ENCODE assay signal across 19 mouse cellular contexts in genomic region chr2:28241520-28242221, GRCm38 (mm10). TPM values are rescaled to one million over a fixed set of nuclear protein-coding genes. Genes with fewer than 3 reads are reported as not detected.
A peak's percentile ranks its signal among the peaks of the same experiment; 100 is the strongest.
DNase-seq lines count a peak whose midpoint lies in the region; ATAC-seq lines count a peak whose summit lies in the region.
"Had no signal": no experiment of that assay in that cellular context is flagged by ENCODE, and none has a peak within 500 bp of the region (broad histone marks: within the 10 kb centered on the region; RNA-seq: fewer than 3 reads in every experiment).

No protein-coding gene starts in this region.

- H3K9me3 ChIP-seq in embryonic facial prominence, embryonic 14.5 days (ENCODE audit: control insufficient read depth, low read length): peaks cover 4% of the 10 kb centered on the region; the same call in 1 of the 2 replicates
- no peaks in the 10 kb centered on the region for H3K9me3 ChIP-seq in embryonic facial prominence, embryonic 10.5 days
- H3K9me3 ChIP-seq: embryonic facial prominence, embryonic 15.5 days; liver, embryonic 12.5 days; lung, embryonic 15.5 days had no signal

- no peak for DNase-seq in embryonic facial prominence, embryonic 14.5 days (ENCODE audit: low spot score)
- DNase-seq in embryonic facial prominence, embryonic 10.5 days (ENCODE audit: low spot score): no peak
- DNase-seq in kidney, postnatal 14 days: peak; percentile 11
- no peak for DNase-seq in kidney, adult 11 months
- DNase-seq in R1 (ENCODE audit: low read depth, low spot score): peak; percentile 7
- DNase-seq in mesoderm, embryonic 11.5 days (ENCODE audit: low read depth, low spot score): peak; percentile 21
- DNase-seq in right cerebral cortex, adult 2 months (ENCODE audit: low spot score in 2 of 2): no peak
- DNase-seq: heart, postnatal 4 days; spleen, adult 18-20 months; thymus, postnatal 14 days had no signal

- H3K27me3 ChIP-seq in embryonic facial prominence, embryonic 14.5 days (replicated peaks; ENCODE audit: control insufficient read depth, insufficient read depth, low read length): no peaks in the 10 kb centered on the region
- H3K27me3 ChIP-seq in embryonic facial prominence, embryonic 10.5 days (replicated peaks; ENCODE audit: low read depth, poor library complexity, severe bottlenecking): no peaks in the 10 kb centered on the region
- H3K27me3 ChIP-seq: embryonic facial prominence, embryonic 15.5 days; lung, embryonic 15.5 days; Patski had no signal

- WGBS in embryonic facial prominence, embryonic 14.5 days: 66% methylated on average over 17 of the region's 17 CpGs
- WGBS in embryonic facial prominence, embryonic 10.5 days: 80% methylated on average over 17 of the region's 17 CpGs

- H3K4me1 ChIP-seq in embryonic facial prominence, embryonic 14.5 days (ENCODE audit: control insufficient read depth, insufficient read depth, low read length): 0 out of 2 replicates have a peak, but pooled peaks cover 3% of the 10 kb centered on the region
- peaks cover 12% of the 10 kb centered on the region; the same call in 1 of the 2 replicates for H3K4me1 ChIP-seq in embryonic facial prominence, embryonic 10.5 days
- H3K4me1 ChIP-seq: liver, embryonic 12.5 days; lung, embryonic 15.5 days had no signal

- H3K4me2 ChIP-seq in embryonic facial prominence, embryonic 14.5 days (ENCODE audit: low read depth, low read length): no peak overlapping the region
- H3K4me2 ChIP-seq: embryonic facial prominence, embryonic 15.5 days; heart, embryonic 12.5 days; liver, embryonic 12.5 days; lung, embryonic 15.5 days had no signal

- H3K4me3 ChIP-seq in embryonic facial prominence, embryonic 14.5 days (ENCODE audit: low read depth, low read length): no peak overlapping the region
- H3K4me3 ChIP-seq in embryonic facial prominence, embryonic 10.5 days: no peak overlapping the region
- H3K4me3 ChIP-seq: embryonic facial prominence, embryonic 15.5 days; heart, embryonic 12.5 days; liver, embryonic 12.5 days; lung, embryonic 15.5 days; myocyte had no signal

- no peaks in the 10 kb centered on the region for H3K36me3 ChIP-seq in embryonic facial prominence, embryonic 14.5 days (ENCODE audit: control insufficient read depth, insufficient read depth, low read length)
- no peaks in the 10 kb centered on the region for H3K36me3 ChIP-seq in embryonic facial prominence, embryonic 10.5 days (replicated peaks)
- H3K36me3 ChIP-seq: embryonic facial prominence, embryonic 15.5 days; heart, embryonic 12.5 days; liver, embryonic 12.5 days; lung, embryonic 15.5 days had no signal

- no peak overlapping the region for H3K9ac ChIP-seq in embryonic facial prominence, embryonic 14.5 days (ENCODE audit: low read depth, low read length)
- H3K9ac ChIP-seq: embryonic facial prominence, embryonic 15.5 days; heart, embryonic 12.5 days; liver, embryonic 12.5 days; lung, embryonic 15.5 days had no signal

- no peak for ATAC-seq in embryonic facial prominence, embryonic 14.5 days (ENCODE audit: low read depth)
- no peak for ATAC-seq in frontal cortex, adult (ENCODE audit: low TSS enrichment)
- ATAC-seq: intestine, embryonic 16.5 days; liver, embryonic 12.5 days; Patski had no signal

- H3K27ac ChIP-seq in embryonic facial prominence, embryonic 14.5 days (replicated peaks; ENCODE audit: low read depth, low read length): 0 out of 2 replicates have a peak overlapping the region, but pooled peaks have one; percentile 15
- H3K27ac ChIP-seq in embryonic facial prominence, embryonic 10.5 days (replicated peaks): no peak overlapping the region
- H3K27ac ChIP-seq: embryonic facial prominence, embryonic 15.5 days; liver, embryonic 12.5 days; lung, embryonic 15.5 days; stomach, postnatal 0 days had no signal

RNA-seq across cellular contexts. Expression of gene Olfm1, which starts 48.9 kb away (rescaled TPM):
- polyA plus RNA-seq in embryonic facial prominence, embryonic 14.5 days (2014; fragmentation: Nextera tagmentation; extraction: Ambion mirVana): 45.1 and 46.1 TPM in 2 replicates
- polyA plus RNA-seq in embryonic facial prominence, embryonic 10.5 days (2016; fragmentation: Nextera tagmentation; extraction: Ambion mirVana): 16.8 and 20.4 TPM in 2 replicates

Comparison
In these comparisons a context has a peak if more than half of its experiments do, and no peak if none do; other contexts are left out.
1. DNase-seq: peak in kidney, postnatal 14 days (single experiment), R1 (single experiment) and mesoderm, embryonic 11.5 days (single experiment); none in embryonic facial prominence, embryonic 14.5 days (single experiment), embryonic facial prominence, embryonic 10.5 days (single experiment), kidney, adult 11 months (single experiment) and right cerebral cortex, adult 2 months (0 of 2).